Mouse (Mus musculus) kidney, adult 9 months (tissue): ENCODE data around the gene Strn.

ENCODE experiments used
- DNase-seq: peaks from one replicate; pipeline ENCODE4 v3.0.0; 2022

Gene Strn

DNA sequence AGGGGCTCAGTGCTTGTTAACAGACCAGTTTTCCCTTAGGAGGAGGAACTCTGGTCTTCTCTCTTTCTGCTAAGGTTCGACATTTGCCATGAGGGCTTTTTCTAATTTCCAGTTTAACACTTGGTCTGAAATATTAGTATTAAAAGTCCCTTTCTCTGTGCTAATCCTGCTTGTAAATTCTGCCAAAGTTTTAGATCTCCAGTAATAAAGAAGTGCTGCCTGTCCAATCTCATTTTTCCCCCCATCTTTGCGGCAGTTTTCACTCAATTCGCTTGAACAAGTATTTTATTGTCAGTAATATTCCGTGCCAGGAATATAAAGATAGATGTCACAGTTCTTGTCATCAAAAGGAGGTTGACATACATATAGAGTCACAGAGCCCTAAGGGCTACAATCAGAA, at the start of gene Strn:
TSS of gene Strn (minus strand) at position 101 of the 400 bp plus-strand sequence.
- no peak for DNase-seq

DNA sequence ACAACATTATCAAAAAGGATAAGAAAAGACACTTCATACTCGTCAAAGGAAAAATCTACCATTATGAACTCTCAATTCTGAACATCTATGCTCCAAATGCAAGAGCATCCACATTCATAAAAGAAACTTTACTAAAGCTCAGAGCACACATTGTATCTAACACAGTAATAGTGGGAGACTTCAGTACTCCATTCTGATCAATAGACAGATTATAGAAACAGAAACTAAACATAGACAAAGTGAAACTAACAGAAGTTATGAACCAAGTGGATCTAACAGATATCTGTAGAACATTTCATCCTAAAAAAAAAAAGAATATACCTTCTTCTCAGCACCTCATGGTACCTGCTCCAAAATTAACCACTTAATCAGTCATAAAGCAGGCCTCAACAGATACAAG, 41.8 kb upstream of the Strn start:
- DNase-seq: no peak

DNA sequence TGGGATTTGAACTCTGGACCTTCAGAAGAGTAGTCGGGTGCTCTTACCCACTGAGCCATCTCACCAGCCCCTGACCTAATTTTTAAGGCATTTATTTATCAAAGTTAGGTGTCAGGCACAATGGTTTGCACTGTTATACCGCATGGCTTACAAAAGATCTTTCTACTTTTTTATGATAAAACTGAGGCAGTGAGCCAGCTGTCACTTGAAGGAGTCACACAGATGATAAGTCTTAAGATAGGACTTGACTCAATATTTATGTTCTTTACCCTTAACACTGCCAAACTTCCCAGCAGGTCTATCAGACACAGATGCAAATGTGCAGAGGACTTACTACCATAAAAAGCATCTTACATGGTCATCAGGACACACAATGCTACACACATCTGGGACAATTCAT, 35.3 kb upstream of the Strn start:
- no peak for DNase-seq

DNA sequence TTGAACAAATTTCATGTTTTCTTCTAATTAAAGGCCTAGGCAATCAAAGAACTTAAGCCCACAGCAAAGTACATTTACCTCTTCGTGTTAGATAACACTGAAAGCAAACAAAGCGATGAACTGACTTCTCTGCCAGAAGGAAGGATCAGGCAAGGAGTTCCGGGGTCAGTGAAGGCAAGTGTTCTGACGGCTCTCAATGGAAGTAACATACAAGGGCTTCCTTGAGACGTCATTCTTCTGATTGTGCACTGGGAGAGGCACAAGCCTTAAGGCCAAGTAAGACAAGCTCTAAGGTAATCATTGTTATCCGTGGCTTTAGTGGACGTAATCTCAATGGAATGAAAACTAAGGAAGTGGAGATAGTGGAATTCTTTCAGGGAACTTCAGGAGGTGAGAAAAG, 33.9 kb upstream of the Strn start:
- DNase-seq: no peak

DNA sequence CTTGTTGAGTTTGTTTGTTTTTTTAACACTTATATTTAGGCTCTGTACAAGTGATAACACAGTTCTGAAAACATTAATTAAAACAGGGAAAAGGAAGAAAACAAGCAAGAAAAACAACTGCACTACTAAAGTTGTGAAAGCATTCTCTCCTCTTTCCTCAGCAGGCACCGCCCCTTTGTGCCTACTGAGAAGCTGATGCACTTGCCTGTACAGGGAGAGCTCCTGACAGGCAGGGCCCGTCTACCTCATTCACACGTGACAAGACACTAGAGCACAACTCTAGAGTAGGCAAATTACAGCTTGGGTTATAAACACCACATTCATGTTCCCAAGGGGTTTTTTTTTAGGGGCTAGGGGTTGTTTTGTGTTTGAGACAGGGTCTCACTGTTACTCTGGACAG, 32.3 kb upstream of the Strn start:
- no peak for DNase-seq

DNA sequence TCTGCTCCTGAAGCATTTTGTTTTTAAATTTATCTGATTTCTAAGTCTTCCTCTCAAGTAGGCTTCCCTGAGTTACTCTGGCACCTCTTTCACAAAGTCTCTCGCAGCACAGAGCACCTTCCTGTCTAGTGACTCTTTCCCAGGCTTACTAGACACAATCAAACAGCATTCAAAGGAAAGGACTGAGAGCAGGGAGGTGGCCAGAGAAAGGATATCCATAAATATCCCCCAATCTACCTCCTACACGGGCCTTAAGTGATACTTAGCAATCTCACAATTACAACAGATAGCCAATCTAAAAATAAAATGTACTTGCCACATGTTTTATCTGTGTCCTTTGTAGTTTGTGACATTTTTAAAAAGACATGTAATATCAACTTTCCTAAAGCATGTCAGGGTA, 31.9 kb upstream of the Strn start:
- DNase-seq: no peak

DNA sequence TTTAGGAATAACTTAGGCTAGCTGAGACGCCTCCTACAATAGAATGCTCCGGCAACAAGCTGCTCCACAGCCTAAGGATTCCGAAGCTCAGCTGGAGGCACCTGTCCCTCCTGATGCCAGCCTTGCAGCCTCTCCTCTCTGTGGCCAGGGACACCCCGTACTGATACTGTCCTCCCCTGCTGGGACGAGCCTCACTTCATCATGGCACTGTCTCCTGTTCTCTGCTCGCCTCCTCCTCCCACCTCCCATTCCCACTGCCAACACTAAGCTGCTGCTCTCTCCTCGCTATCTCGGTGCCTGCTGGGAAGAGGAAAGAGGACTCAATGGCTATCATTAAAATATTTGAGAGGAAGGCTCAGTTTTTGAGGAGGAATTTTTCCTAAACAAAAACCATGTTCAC, 30.6 kb upstream of the Strn start:
- no peak for DNase-seq

DNA sequence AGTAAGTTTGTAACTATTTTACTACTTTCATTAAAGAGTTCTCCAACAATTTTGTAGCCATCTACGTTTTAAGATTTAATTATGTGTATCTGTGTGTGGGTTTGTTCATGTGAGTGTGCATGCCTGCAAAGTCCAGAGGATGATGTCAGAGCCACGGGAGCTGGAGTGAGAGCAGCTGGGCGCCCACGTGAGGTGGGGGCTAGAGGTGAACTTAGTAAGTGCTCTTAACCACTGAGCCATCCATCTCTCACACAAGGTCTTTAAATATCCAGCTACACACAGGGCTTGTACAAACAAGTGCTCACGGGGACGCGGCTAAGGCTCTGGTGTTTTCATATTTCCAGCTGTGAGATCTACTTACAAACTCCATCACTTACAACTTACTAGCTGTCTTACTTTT, 29.1 kb upstream of the Strn start:
- no peak for DNase-seq

DNA sequence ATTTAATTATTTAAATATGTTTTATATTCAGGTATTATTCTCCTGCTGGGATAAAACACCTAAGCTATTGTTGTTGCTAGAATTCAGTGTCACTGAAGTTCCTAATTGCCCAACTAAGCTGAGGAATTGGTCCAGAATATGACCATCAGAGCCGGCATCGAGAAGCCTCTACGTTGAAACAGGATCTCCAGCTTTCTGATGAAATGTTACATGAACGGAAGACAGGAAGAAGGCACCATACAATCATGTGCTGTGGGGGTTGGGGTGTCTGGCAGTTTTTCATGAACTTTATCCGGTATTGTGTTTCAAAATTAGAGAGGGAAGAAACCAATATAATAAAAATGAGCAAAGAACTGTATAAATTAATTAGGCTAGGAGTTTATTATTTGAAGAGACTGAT, 26.3 kb upstream of the Strn start:
- no peak for DNase-seq

DNA sequence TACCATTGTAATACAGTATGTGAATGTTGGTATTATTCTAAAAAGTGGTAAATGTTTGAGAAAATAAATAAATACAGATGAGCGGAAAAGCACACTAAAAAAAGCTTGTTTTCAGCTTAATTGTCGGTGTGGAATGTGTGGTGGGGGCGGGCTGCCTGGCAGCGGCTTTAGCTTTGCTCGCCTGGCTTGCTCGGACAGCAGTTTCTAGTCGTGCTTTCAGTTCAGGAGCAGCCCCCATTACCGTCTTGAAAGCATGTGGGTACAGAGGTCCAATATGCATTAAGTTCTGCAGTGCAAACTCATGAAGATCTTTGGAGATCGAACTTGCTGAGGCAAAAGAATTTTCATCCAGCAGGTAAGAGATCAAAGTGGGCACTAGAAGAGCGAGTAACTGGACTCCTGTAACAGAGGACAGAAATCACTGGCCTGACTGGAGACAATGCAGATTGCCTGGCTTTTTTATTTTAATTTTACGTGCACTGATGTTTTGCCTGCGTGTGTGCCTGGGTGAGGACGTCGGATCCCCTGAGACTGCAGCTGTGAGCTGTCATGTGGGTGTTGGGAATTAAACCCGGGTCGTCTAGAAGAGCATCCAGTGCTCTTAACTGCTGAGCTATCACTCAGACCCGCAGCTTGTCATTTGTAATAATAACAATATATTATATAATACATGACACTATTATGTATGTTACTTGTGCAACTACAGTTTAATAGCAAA, 16.1 kb upstream of the Strn start:
- no peak for DNase-seq

DNA sequence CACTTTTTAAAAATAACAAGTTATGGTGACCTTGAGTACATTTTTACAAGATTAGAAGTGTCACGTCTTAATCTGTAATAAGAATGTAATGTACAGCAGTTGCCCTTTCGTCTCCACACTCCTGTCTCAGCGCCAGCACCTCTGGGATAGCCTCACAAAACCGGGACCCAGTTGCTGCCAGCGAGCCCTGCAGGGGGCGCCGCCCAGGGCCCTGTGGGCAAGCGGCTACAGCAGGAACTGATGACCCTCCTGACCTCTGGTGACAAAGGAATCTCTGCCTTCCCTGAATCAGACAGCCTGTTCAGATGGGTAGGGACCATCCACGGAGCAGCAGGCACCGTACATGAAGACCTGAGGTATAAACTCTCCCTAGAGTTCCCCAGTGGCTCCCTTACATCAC, 15.1 kb upstream of the Strn start:
- DNase-seq: no peak

DNA sequence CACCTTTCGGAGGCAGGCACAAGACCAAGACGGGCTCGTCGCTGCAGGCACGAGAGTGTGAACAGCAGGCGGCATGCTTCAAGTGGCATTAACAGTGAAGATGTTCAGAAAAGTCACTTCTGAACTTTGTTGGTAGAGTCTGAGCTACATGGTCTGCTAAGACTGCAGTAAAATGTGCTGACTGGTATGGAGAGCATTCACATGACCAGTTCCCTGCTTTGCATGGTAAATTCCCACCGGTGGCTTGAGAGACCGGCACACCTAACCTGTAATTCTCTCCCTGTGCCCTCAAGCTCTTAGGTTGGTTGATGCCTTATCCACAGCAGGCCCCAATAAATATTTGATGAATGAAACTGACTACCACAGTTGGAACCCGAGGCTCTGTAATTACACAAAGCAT, 11.4 kb upstream of the Strn start:
- peak; percentile 27 for DNase-seq

DNA sequence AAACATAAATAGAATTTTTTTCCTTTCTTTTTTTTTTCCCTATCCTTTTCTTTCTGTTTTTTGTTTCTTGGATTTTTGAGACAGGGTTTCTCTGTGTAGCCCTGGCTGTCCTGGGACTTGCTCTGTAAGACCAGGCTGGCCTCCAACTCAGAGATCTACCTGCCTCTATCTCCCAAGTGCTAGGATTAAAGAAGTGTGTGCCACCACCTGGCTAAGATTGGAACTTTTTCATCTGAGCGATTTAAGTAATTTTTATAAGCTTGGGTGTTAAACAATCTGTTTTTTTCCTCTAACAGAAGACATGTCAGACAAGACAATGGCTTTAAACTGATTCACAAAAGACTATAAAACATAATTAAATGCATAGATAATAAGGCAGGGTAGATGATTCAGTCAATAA, 1.4 kb upstream of the Strn start:
- DNase-seq: no peak

DNA sequence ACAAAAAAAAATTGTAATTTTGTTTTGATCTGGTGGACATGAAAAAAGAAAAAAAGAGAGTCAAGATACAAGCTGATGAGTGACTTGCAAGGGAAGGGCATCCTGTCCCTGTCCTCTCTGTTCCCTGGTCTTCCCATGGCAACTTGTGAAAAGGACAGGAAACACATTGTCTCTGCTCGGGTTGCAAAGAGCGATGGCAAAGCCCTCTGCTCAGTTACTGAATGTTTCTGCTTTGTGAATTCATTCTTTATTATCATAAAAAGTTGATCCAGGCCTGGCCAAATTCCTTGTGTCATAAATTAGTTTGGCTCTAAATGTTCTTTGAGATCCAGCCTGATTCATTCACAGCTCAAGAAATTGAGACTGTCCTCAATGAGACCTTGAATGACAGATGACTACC, 775 bp upstream of the Strn start:
- DNase-seq: no peak

DNA sequence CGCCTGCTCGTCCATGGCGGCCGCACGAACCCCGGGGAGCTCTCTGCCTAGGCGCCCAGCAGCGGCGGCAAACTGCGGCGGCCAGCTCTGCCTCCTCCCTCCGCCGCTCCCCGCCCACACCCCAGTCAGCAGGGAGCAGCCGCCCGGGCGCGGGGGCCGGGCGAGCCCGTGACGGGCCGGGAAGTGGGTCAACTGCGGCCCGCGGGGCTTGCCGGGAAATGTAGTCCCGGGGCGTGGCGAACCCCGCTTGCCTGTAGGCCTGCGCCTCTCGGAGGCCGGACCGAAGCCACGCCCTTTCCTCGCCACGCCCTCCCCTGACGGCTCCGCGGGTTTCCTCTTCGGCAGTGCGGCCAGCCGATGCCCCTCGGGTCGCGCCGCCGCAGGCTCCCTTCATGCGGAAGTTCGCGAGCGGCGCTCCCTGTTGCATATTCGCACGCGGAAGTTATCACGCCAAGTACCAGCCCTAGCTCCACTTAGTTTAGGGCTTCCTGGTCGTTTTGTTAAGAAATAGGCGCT, 465 bp downstream of the Strn start:
- DNase-seq: peak; percentile 99

DNA sequence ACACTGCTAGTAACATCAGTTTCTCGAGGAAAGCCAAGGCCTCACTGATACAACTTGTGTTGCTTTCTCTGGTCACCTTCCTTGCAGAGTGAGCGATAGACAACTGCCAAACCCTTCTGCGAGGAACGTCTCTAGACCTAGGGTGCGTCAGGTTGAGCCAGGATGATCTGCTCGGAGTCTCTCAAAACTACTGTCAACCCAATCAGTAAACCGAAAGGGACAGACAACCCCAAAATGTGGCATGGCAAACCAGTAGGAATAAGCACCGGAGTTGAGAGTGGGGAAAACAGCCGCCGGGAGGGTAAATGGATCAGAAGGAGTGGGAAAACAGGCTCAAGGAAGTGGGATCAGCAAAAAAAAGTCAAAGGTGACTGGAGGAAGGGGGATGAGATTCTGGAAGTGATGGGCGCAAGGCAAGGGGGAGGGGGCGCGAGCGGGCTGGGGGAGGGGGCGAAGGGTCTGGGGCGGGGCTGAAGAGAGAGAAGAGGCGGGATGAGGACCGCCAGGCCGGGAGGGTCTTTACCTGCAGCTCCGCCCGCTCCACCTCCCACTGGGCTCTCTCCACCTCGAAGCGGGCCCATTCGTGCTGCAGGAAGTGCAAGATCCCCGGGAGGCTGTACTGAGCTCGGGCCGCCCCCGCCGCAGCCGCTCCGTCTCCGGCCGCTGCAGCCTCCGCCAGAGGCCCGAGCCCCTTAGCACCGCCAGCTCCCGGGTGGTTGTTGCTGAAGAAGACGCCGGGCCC, 1.1 kb downstream of the Strn start:
- peak; percentile 34 for DNase-seq

DNA sequence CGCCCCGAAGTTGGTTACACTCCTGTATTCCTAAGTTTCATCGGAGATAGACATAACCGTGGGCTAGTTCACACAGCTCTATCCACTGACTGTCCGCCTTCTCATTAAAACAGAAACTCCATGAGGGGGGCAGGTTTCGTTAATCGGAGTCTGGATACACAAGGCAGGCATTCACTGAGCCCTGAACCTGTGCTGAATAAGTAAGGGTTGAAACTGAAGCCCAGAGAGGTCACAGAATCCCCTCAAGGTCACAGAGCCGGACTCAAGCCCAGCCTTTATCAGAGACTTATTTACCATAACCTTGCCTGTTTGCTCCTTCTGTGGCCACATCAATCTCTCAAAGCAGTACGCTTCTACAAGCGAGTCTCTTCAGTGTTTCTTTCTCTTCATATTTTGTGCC, 2.2 kb downstream of the Strn start:
- DNase-seq: no peak

DNA sequence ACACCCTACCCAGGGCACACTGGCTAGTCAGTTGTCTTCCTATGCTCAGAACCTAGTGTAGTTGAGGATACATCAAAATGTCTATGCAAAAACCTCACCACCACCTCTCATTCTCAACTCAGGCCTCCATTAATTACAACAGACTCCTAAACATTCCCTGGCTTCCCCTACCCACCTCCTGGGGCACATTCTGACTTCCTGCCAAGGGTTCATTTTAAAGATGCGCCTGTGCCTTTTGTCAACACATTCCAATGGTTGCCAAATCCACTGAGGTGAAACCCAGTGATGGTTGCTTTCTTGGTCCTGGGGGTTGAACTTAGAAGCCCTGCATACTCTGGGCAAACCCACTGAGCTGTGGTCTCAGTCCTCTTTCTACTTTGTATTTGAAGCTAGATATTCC, 4.9 kb downstream of the Strn start:
- DNase-seq: no peak

DNA sequence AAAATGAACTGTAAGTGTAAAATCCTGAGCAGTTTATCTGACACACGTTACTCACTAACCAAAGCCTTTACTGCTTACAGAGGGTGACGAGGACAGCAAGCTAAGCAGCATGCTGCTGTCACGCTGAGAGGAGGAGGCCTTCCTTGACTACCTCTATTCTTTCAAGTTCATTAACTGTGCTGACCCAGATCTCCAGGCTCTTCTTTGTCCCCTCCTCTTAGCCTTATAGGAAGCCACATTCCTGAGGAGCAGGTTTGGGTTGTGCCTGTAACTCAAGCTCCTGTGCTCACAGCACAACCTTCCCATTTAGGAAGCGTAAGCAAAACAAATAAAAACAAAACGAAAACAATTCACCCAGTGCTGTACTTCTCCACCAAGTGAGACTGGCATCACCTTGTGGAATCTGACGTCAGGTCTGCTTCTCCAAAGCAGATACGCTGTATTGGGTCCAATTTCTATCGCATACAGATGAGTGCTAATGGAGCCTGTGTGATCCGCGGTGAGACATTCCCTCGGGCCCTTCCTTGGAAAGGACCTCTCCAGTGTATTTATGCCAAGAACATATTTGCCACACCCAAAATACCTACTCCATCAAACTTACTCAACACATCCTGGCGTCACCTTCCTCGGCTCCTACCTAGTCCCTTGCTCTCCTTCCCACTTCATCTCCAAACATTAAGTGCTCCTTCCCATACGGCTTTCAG, 10.1 kb downstream of the Strn start:
- DNase-seq: peak; percentile 26

DNA sequence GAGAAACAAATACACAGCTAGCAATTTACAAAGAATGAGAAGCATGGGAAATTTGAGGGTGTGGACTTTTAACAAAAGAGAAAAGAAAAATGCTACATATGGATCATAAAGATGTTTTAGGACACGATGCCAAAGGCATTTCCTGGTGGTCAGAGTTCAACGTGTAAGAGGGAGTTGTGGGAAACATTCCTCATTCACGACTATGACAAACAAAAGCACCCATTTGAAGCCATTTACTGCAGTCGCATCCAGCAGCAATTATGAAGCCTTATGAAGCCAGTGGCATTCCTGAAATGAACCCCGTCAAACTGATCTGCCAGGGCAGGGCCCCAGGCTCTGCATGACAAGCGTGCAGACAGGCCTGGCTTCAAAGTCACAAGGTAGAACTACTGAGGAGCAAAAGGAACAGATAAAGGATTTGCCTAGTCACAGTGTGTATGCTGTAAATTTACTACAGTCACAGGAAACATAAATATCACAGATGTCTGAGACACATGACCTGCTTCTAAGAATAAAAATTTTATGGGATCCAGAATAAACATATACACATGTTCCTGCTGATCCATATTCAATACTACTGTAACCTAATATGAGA, 12.4 kb downstream of the Strn start:
- no peak for DNase-seq

DNA sequence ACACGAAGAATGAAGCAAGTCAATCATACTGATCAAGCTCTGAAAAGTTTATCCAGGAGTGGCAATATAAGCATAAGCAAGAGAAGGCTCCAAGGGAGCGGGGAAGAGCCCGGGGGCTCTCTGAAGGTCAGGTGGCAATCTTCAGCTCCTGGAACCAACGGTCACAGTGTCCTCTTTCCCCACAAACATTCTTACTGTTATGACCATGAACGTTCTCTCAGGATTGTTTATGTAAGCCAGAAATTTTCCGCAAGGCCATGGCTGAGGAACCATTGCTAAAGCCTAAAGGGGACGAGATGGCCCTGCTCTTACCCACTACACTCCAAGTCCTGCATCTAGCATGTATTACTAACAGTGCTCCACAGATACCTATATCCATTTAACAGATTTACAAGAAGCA, 15.3 kb downstream of the Strn start:
- no peak for DNase-seq

DNA sequence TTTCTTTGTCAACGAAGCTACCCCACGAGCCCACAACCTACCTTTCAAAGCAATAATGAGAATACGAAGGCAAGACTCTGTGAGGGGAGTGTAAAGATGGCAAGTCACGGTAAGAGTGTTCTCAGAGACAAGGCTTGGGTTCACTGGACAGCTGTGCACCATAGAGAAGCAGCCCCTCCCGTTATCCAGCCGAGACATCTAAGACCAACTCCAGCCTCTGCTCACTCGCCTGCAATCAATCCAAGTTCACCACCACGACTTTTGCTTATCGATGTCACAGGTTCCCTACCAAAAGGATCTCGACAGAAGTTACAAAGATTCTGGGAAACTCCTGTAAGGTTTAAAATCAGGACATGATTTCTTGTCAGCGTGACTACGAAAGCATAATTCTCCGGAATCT, 17.9 kb downstream of the Strn start:
- DNase-seq: no peak

DNA sequence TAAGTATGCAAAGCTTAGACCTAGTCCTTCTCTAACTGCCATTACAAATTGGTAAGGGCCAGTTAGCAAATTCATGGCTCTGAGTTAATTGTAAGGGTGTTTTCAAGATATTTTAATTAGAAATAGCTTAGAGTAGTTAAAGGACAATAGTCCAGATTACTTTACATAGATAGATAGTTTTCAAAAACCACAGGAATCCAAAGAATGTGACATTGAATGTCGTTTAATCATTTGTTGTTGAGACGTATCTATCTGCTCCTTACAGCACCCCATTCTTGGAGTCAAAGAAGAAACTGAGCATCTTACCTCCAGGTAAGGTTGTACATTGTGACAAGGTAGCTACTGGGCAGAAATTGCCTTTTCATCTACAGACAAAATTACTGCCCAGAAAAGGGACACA, 26.7 kb downstream of the Strn start:
- no peak for DNase-seq

DNA sequence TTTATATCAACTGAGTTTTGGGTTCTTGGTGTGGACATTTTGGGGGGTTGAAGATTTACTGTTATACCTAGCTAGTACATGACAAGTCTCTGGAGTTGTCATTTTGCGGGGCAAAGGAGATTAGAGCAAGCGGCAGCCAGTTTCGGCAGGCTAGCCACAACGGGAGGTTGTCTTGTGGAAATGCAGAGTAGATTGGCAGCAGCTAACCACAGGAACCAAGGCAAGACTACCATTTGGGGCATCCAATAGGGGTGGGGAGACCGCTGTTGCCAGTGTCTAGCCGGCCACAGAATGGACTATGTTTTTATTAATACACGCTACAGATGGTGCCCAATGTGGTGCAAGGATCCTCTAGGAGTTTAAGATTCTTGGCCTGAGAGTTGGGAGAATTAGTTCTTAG, 28.6 kb downstream of the Strn start:
- DNase-seq: no peak
